Mouse (Mus musculus) hindbrain, embryonic 10.5 days (tissue): Measurements from ENCODE around the gene Elp5. TPM values are rescaled to one million over a fixed set of nuclear protein-coding genes. Genes with fewer than 3 reads are reported as not detected.
A peak's percentile ranks its signal among the peaks of the same experiment; 100 is the strongest.

Experiments used
- DNase-seq: peaks from one replicate; pipeline ENCODE4 v3.0.0-alpha.2; 2017; ENCODE audit warnings: low spot score
- H3K27ac ChIP-seq: fragments of 300-500 bp; sonication (generic); 2 replicates; pipeline ENCODE4 v1.5.1; 2016; ENCODE audit warnings: mild to moderate bottlenecking, moderate library complexity
- H3K27me3 ChIP-seq: fragments of 300-500 bp; sonication (generic); 2 replicates; pipeline ENCODE4 v1.6.1; 2016; ENCODE audit warnings: mild to moderate bottlenecking; ENCODE audit not compliant: poor library complexity, insufficient read depth, severe bottlenecking
- H3K36me3 ChIP-seq: fragments of 300-500 bp; sonication (generic); 2 replicates; pipeline ENCODE4 v1.6.1; 2016; ENCODE audit warnings: mild to moderate bottlenecking, moderate library complexity
- H3K4me1 ChIP-seq: fragments of 300-500 bp; sonication (generic); replicated peaks from 2 replicates; pipeline ENCODE4 v1.6.1; 2016; ENCODE audit warnings: mild to moderate bottlenecking
- H3K4me3 ChIP-seq: fragments of 300-500 bp; sonication (generic); 2 replicates; pipeline ENCODE4 v1.5.1; 2016; ENCODE audit warnings: mild to moderate bottlenecking, moderate library complexity
- H3K9me3 ChIP-seq: fragments of 300-500 bp; sonication (generic); 2 replicates; pipeline ENCODE4 v1.6.1; 2016; ENCODE audit warnings: mild to moderate bottlenecking, moderate library complexity
- WGBS: fragments of 180-500 bp; shearing (Covaris S2); methylation state at CpG from one replicate; pipeline ENCODE4 v1.1.7; 2016; 5-methylcytosine and 5-hydroxymethylcytosine counted together
- polyA plus RNA-seq: library from polyadenylated mRNA; unstranded; fragments of >200 nt; fragmentation: Nextera tagmentation; extraction: Ambion mirVana; gene quantifications from 2 replicates; pipeline ENCODE4 v1.2.1, GENCODE M21; 2016

Elp5 gene
- polyA plus RNA-seq, 1 experiment from 2014 or later: 167 TPM

DNA sequence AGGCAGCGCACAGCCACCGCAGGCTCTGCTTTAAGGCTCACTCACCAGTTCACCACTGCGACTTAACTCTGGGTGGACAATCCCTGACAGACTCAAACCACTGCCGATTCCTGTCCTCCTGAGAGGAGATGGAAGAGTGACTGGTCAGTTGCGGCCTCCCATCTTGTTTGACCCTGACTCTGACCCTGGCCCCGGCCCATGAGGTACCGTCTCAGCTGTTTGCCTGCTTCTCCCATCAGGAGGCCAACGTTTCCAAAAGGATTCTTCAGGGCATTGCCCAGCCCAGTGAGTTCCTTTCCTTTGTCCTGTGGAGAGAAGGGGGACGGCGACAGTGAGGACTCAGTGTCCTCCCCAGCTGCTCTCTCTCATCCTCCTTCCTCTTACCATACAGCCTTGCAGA, 28.6 kb upstream of the Elp5 start:
- no peak for DNase-seq
- Histone ChIP-seq H3K27ac (no peak overlapping the region), H3K9me3 (no peaks in the 10 kb centered on the region), H3K36me3 (peaks cover 85% of the 10 kb centered on the region), H3K4me3 (no peak overlapping the region), H3K27me3 (no peaks in the 10 kb centered on the region), H3K4me1 (peaks cover 25% of the 10 kb centered on the region)
- WGBS: 79% methylated on average over 10 of the region's 10 CpGs

DNA sequence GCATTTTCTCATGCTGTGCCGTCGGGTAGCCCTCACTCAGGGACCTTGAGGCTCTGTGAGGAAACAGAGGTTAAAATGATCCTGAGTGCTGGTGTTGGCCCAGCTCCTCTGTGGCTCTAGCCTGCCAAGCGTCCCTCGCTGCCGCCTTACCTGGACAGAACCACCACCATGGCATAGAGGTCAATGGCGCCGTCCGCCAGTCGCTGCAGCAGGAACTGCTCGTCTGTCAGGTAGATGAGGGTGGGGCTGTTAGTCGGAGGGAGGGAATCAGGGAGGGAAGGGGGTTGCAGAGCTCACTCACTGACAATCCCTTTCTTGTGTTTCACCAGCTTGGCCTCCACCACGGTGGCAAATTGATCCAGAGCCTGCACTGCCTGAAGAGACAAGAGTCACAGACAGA, 28.2 kb upstream of the Elp5 start:
- H3K27me3 ChIP-seq: no peaks in the 10 kb centered on the region
- H3K36me3 ChIP-seq: peaks cover 89% of the 10 kb centered on the region
- H3K9me3 ChIP-seq: no peaks in the 10 kb centered on the region
- H3K4me3 ChIP-seq: no peak overlapping the region
- H3K4me1 ChIP-seq: peaks cover 23% of the 10 kb centered on the region
- no peak for DNase-seq
- 87% methylated on average over 12 of the region's 12 CpGs for WGBS
- no peak overlapping the region for H3K27ac ChIP-seq

DNA sequence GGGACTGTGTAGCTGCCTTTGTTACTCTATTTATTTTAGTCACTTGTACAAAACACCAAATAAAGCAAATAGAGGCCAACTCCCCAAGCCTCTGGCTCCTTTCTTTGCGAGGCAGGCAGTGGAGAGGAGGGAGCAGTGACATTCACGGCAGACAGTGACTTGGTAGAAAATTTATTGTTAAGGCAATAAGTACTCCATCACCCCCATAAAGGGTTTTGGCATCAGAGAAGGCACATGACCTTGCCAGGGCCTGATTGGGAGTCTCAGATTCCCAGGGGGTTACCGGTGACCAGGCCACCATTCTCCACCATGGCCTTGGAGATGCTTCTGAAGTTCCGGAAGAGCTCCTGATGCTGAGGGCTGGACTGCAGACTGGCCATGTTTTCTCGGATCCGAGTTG, 27.7 kb upstream of the Elp5 start:
- 91% methylated on average over 6 of the region's 6 CpGs for WGBS
- Histone ChIP-seq H3K36me3 (peaks cover 94% of the 10 kb centered on the region), H3K4me1 (peaks cover 23% of the 10 kb centered on the region), H3K27me3 (no peaks in the 10 kb centered on the region), H3K27ac (no peak overlapping the region), H3K9me3 (no peaks in the 10 kb centered on the region), H3K4me3 (no peak overlapping the region)
- DNase-seq: no peak

DNA sequence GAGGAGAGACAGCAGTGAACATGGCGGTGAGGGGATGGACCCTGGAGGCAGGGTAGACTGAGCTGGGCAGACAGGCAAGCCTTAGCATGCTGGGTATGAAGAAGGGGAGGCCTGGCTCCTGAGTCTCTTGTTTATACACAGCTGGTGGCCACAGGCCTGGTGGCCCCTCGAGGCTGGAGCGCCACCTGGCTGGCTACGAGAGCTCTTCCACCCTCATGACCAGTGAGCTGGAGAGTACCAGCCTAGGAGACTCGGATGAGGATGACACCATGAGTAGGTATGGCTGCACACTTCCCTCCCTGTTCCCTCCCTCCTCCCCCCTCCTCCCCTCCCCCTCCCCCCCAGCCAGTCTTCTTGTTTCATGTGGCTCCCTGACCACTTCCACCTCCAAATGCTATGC, 23.2 kb upstream of the Elp5 start:
- 56% methylated on average over 5 of the region's 5 CpGs for WGBS
- DNase-seq: no peak

DNA sequence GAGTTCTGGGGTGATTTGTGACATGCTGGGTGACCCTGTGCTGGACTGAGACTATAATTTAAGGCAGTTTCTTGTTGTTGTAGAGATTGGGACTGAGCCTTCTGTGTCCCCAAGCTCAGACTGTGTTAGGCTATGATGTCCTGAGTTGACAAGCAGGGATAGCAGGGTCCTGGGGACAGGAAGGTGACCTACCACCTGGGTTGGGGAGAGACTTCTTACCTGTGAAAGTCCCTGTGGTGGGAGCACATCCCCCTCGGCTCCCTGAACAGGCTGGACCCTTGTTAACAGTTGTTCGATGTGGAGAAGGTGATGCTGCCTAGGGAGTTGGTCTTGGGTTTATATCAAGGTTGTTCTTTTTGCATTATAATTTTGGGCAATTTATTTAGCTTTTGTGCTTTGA, 20.2 kb upstream of the Elp5 start:
- peaks cover 72% of the 10 kb centered on the region for H3K36me3 ChIP-seq
- H3K27me3 ChIP-seq: no peaks in the 10 kb centered on the region
- peak overlapping the region; percentile 99 for H3K4me3 ChIP-seq
- no peak for DNase-seq
- H3K9me3 ChIP-seq: no peaks in the 10 kb centered on the region
- no peak overlapping the region for H3K27ac ChIP-seq
- H3K4me1 ChIP-seq: peaks cover 51% of the 10 kb centered on the region
- WGBS: 93% methylated on average over 2 of the region's 2 CpGs

More for the DNA sequence above, 23.2 kb upstream of the Elp5 start:
- Histone ChIP-seq H3K4me3 (peak overlapping the region; percentile 3; the same call in 1 of the 2 replicates), H3K27me3 (no peaks in the 10 kb centered on the region), H3K36me3 (peaks cover 75% of the 10 kb centered on the region), H3K27ac (no peak overlapping the region), H3K9me3 (no peaks in the 10 kb centered on the region), H3K4me1 (peaks cover 31% of the 10 kb centered on the region)

DNA sequence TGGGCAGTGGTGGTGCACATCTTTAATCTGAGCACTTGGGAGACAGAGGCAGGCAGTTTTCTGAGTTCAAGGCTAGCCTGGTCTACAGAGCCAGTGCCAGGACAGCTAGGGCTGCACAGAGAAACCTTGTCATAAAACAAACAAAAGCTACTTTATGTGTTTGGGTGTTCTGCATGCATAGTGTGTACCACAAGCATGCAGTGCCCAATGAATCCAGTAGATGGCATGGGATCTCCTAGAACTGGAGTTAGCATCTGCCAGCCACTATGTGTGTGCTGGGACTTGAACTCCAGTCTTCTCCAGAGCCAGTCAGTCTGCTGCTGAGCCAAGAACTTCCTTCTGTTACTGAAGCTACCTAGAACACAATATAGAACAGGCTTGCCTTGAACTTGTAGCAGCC, 19.5 kb upstream of the Elp5 start:
- Histone ChIP-seq H3K4me1 (peaks cover 57% of the 10 kb centered on the region), H3K27me3 (no peaks in the 10 kb centered on the region), H3K4me3 (peak overlapping the region; percentile 99), H3K27ac (no peak overlapping the region), H3K9me3 (no peaks in the 10 kb centered on the region), H3K36me3 (peaks cover 66% of the 10 kb centered on the region)
- peak; percentile 57 for DNase-seq

DNA sequence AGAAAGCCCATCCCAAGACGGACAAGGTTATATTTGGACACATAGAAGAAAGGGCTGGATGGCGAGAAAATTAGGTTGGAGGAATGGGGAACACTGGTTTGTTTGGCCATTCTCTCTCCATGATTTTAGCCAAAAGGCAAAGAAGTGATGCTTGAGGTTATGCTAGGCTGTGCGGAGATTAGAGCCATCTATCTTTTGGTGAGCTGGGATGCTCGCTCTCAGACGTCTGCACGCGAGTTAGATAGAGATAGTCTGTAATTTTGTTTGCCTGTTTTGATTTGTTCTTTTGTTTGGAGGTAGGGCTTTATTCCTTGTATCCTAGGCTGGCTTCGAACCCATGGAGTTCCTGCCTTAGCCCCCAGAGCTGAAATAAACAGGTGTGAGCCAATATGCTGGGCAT, 18.8 kb upstream of the Elp5 start:
- Histone ChIP-seq H3K36me3 (peaks cover 59% of the 10 kb centered on the region), H3K9me3 (no peaks in the 10 kb centered on the region), H3K4me3 (peak overlapping the region; percentile 99), H3K27me3 (no peaks in the 10 kb centered on the region), H3K4me1 (peaks cover 60% of the 10 kb centered on the region), H3K27ac (peak overlapping the region; percentile 95)
- DNase-seq: no peak
- WGBS: 15% methylated on average over 8 of the region's 8 CpGs

DNA sequence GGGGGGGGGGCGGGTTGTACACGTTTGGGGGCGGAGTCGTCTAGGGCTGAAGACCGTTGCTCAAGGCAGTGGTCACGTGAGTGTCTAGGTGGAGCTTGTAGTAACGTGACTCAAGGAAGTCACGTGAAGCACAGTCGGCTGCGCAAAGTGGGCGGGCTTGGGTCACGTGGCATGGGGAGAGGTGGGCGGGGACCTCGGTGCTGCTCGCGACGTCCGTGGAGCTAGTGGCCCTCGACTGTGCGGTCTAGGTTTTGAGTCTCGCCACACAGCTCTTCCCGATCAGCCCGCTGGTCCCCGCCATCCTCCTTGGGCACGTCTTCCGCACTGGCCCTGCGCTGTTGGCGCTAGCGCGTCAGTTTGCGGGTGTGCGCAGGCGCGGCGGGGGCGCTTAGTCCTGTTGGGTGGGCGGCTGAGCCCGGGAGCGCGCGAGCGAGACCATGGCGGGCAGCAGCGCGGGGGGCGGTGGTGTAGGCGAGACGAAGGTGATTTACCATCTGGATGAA, 18.1 kb upstream of the Elp5 start, which contains the start of gene Dvl2:
Dvl2 (plus strand) TSS at position 200 of the 503 bp plus-strand sequence.
- no peaks in the 10 kb centered on the region for H3K9me3 ChIP-seq
- peak within 1 kb of the TSS; percentile 95 for H3K27ac ChIP-seq
- H3K27me3 ChIP-seq: no peaks in the 10 kb centered on the region
- under 1% methylated on average over 48 of the region's 48 CpGs for WGBS
- H3K36me3 ChIP-seq: peaks cover 52% of the 10 kb centered on the region
- peaks cover 59% of the 10 kb centered on the region for H3K4me1 ChIP-seq
- DNase-seq: peak; percentile 95
- H3K4me3 ChIP-seq: peak within 1 kb of the TSS; percentile 99

DNA sequence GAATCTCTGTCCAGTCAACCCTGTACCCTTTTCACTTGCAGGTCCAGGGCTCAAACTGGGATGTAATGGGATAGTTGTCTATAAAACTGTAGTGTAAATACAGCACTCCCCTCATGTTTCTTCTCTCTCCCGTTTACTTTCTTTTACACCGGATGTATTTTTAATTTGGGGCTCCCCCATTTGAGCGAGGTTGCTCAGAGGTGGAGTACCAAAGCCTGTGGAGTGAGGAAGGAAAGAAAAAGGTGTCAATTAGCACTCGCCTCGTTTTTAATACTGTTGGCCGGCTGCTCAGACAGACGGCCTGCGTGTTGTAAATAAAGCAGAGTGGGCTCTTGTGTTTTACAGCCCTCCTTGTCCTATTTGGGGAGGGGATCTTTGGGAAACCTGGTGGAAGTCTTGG, 17.3 kb upstream of the Elp5 start:
- Histone ChIP-seq H3K4me1 (peaks cover 59% of the 10 kb centered on the region), H3K36me3 (peaks cover 46% of the 10 kb centered on the region), H3K4me3 (peak overlapping the region; percentile 99), H3K27me3 (no peaks in the 10 kb centered on the region), H3K27ac (peak overlapping the region; percentile 95; the same call in 1 of the 2 replicates), H3K9me3 (no peaks in the 10 kb centered on the region)
- DNase-seq: no peak
- 88% methylated on average over 8 of the region's 8 CpGs for WGBS

DNA sequence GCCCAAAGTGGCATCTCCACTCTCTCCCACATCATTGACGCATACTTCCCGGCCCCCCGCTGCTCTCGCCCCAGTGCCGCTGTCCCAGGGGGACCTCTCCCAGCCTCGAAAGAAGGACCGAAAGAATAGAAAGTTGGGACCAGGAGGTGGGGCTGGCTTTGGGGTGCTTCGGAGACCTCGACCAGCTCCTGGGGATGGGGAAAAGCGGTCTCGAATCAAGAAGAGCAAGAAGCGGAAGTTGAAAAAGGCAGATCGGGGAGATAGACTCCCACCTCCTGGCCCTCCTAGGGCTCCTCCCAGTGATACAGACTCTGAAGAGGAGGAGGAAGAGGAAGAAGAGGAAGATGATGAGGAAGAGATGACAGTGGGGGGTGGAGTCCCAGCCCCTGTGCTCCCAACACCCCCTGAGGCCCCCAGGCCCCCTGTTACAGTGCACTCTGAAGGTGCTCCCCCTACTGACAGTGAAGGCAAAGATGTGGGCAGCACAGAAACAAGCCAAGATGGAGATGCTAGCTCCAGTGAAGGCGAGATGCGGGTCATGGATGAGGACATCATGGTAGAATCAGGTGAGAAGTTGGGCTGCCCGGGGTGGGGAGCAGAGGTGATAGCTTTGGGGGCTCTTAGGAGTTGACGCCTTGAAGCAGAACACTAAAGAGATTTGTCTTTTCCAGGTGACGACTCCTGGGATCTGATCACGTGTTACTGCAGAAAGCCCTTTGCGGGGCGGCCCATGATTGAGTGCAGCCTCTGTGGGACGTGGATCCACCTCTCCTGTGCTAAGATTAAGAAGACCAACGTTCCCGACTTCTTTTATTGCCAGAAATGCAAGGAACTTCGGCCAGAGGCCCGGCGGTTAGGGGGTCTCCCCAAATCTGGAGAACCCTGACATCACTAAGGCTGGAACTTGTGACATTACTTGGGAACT, 16.5 kb upstream of the Elp5 start:
- Histone ChIP-seq H3K4me3 (peak overlapping the region; percentile 99), H3K9me3 (no peaks in the 10 kb centered on the region), H3K27me3 (no peaks in the 10 kb centered on the region), H3K4me1 (peaks cover 67% of the 10 kb centered on the region), H3K27ac (no peak overlapping the region), H3K36me3 (peaks cover 49% of the 10 kb centered on the region)
- 94% methylated on average over 27 of the region's 27 CpGs for WGBS
- DNase-seq: no peak

DNA sequence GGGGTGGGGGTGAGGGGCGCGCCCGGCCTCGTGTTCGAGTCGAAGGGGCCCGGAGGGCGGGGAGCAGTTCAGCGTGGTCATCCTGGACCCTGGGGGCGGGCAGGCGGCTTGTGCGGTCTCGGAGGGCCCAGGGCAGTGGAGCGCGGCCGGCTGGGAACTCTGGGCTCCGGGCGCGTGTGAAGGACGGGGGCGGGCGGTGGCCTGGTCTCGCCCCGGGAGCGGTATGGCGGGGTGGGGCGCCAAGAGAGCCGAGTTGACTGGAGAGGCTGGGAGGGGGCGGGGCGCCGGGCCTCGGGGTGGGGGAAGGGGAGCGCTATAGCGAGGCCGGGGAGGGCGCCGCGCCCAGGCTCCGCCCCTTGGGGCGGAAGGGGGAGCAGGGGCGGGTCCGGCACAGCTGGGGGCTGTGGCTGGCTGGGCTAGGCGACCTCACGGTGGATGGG, 14.8 kb upstream of the Elp5 start:
- Histone ChIP-seq H3K4me1 (peaks cover 60% of the 10 kb centered on the region), H3K9me3 (no peaks in the 10 kb centered on the region), H3K27ac (peak overlapping the region; percentile 98), H3K27me3 (no peaks in the 10 kb centered on the region), H3K36me3 (peaks cover 51% of the 10 kb centered on the region), H3K4me3 (peak overlapping the region; percentile 99)
- 2% methylated on average over 44 of the region's 44 CpGs for WGBS
- peak; percentile 89 for DNase-seq

DNA sequence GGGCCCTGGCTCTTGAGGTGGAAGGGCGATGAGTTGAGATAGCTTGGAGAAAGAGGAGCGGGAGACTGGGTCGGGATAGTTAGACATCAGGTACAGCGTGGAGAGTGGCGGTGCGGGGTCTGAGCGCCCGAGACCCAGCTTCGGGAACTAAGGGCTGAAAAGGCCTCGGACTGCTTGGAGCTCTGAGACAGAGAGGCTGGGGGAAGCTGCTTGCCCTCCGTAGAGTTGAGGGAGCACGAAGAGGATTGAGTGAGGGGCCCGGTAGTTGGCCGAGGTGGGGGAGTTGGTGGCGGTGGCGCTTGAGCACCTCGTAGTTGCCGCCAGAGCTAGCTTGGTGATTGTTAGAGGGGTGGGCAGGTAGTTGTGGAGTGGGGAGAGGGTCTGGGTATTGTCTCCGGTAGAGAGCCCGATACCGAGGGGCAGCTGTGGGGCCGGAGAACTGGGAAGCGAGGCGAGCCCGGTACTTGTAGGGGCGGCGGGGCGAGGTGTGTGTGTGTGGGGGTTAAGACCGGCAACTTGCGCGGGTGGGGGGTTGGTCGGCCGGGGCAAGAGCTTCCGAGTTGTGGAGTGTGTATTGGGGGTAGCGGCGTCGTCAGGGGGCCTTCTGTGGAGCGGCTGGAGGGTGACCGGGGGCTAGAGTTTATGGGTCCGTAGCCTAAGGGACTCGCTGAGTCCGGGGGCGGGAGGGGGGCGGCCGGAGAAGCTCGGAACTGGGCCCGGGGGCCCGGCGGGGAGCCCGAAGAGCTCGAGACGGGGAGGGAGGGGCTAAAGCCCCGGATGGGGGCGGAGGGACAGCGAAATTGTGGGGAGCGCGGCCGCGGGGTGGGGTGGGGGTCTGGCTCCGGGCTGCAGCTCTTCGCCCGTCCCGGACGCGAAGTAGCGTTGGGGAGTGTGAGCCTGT, 14.1 kb upstream of the Elp5 start:
- Histone ChIP-seq H3K4me3 (peak overlapping the region; percentile 99), H3K27me3 (no peaks in the 10 kb centered on the region), H3K4me1 (peaks cover 55% of the 10 kb centered on the region), H3K9me3 (no peaks in the 10 kb centered on the region), H3K27ac (peak overlapping the region; percentile 98), H3K36me3 (peaks cover 47% of the 10 kb centered on the region)
- WGBS: 1% methylated on average over 65 of the region's 66 CpGs
- DNase-seq: peak; percentile 52
